Mouse (Mus musculus): ENCODE results near the gene Cacna2d3. TPM values are rescaled to one million over a fixed set of nuclear protein-coding genes. Genes with fewer than 3 reads are reported as not detected.

Gene Cacna2d3
- polyA plus RNA-seq, 1 experiment from 2014 or later, result 0.99 TPM

GRCm38 (mm10) chr14:28892530-28892929 lies 829.1 kb downstream of the Cacna2d3 start:
- no peak for TF ChIP-seq CTCF (IDR thresholded peaks at IDR 0.05; ENCODE audit: low read depth)
- H3K4me2 ChIP-seq (replicated peaks; ENCODE audit: low read depth), result no peak overlapping the region
- no peak overlapping the region for H3K27ac ChIP-seq (ENCODE audit: low read depth, low read length)
- no peak overlapping the region for H3K4me3 ChIP-seq (ENCODE audit: low read depth, low read length)
- ATAC-seq, result peak; percentile 81
- no peaks in the 10 kb centered on the region for H3K36me3 ChIP-seq (ENCODE audit: control insufficient read depth, insufficient read depth)
- no peaks in the 10 kb centered on the region for H3K27me3 ChIP-seq (replicated peaks; ENCODE audit: control insufficient read depth, insufficient read depth, low read length)
- H3K4me1 ChIP-seq (replicated peaks; ENCODE audit: control insufficient read depth, insufficient read depth, low read length), result no peaks in the 10 kb centered on the region
- H3K9me3 ChIP-seq (ENCODE audit: control insufficient read depth), result no peaks in the 10 kb centered on the region
- H3K9ac ChIP-seq (ENCODE audit: low read depth, low read length), result no peak overlapping the region
- 22% methylated on average over 3 of the region's 3 CpGs for WGBS

DNA sequence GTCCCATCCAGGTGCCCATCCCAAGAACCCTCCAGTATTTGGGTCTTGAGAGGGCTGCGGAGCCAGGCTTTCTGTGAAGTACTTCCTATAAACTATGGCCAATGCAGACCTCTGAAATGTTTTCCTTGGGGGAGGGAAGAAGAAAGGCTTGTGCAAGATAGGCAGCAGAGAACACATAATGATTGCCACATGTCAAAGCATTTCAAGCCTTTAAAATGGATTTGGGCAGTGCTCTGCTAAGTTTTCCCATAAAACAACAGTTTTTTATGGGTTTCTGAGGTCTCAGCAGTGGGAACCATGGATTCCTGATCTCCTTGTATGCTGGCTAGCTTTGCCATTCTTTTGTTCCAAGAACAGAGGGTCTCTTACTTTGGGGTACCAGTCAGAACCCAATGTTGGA lies 834.3 kb downstream of the Cacna2d3 start:
- H3K4me2 ChIP-seq (replicated peaks; ENCODE audit: low read depth), result no peak overlapping the region
- WGBS, result 88% methylated on average over 1 of the region's 1 CpGs
- ATAC-seq, result no peak
- no peaks in the 10 kb centered on the region for H3K9me3 ChIP-seq (ENCODE audit: control insufficient read depth)
- no peaks in the 10 kb centered on the region for H3K4me1 ChIP-seq (replicated peaks; ENCODE audit: control insufficient read depth, insufficient read depth, low read length)
- H3K27me3 ChIP-seq (replicated peaks; ENCODE audit: control insufficient read depth, insufficient read depth, low read length), result no peaks in the 10 kb centered on the region
- no peak overlapping the region for H3K9ac ChIP-seq (ENCODE audit: low read depth, low read length)
- TF ChIP-seq CTCF (IDR thresholded peaks at IDR 0.05; ENCODE audit: low read depth), result no peak
- H3K27ac ChIP-seq (ENCODE audit: low read depth, low read length), result no peak overlapping the region
- H3K36me3 ChIP-seq (ENCODE audit: control insufficient read depth, insufficient read depth), result no peaks in the 10 kb centered on the region
- H3K4me3 ChIP-seq (ENCODE audit: low read depth, low read length), result no peak overlapping the region

GRCm38 (mm10) chr14:28886661-28887060 lies 835.0 kb downstream of the Cacna2d3 start:
- no peak overlapping the region for H3K9ac ChIP-seq (ENCODE audit: low read depth, low read length)
- 87% methylated on average over 4 of the region's 4 CpGs for WGBS
- H3K4me1 ChIP-seq (replicated peaks; ENCODE audit: control insufficient read depth, insufficient read depth, low read length), result no peaks in the 10 kb centered on the region
- H3K27me3 ChIP-seq (replicated peaks; ENCODE audit: control insufficient read depth, insufficient read depth, low read length), result no peaks in the 10 kb centered on the region
- no peak for ATAC-seq
- no peak for TF ChIP-seq CTCF (IDR thresholded peaks at IDR 0.05; ENCODE audit: low read depth)
- no peak overlapping the region for H3K27ac ChIP-seq (ENCODE audit: low read depth, low read length)
- no peak overlapping the region for H3K4me3 ChIP-seq (ENCODE audit: low read depth, low read length)
- no peaks in the 10 kb centered on the region for H3K36me3 ChIP-seq (ENCODE audit: control insufficient read depth, insufficient read depth)
- H3K4me2 ChIP-seq (replicated peaks; ENCODE audit: low read depth), result no peak overlapping the region
- no peaks in the 10 kb centered on the region for H3K9me3 ChIP-seq (ENCODE audit: control insufficient read depth)

DNA sequence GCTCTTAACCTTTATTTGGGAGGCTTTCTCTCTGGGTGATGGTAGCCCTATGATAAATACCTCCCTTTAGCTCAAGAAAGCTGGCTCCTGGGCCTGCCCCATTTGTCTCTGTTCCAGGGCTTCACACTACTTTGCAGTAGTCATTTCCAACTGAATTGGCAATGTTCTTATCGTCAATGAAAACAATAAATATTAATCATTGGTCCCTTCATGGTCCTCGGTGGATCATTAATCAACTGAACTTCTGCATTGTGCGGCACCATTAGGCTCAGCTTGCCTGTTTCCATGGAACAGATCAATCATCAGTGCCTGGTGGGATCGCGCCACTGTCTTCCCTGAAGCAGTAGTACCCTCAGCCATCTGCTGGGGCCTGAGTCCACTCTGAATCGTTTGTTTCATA lies 850.7 kb downstream of the Cacna2d3 start:
- H3K4me1 ChIP-seq (replicated peaks; ENCODE audit: control insufficient read depth, insufficient read depth, low read length), result no peaks in the 10 kb centered on the region
- WGBS, result 76% methylated on average over 6 of the region's 6 CpGs
- no peak for ATAC-seq

DNA sequence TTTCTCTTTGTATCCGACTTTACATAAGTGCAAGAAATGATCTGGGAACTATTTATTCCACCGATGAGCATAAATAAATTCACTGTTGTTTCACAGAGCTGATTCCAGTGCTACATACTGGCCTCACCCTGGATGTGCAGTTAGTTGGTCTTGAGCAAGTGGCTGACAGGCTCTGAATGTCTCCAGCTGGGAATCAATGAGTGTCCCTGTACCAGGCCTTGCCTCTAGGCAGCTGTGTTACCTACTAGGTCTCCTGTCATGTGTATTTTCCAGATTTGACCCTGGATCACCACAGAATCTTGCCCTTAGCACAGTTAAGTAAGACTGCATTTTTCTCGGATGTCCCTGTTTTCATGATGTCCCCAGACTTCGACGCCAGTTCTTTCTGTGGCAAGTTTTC lies 851.3 kb downstream of the Cacna2d3 start:
- TF ChIP-seq CTCF (IDR thresholded peaks at IDR 0.05; ENCODE audit: low read depth), result no peak

More for the DNA sequence above, 850.7 kb downstream of the Cacna2d3 start:
- Histone ChIP-seq H3K27ac (ENCODE audit: low read depth, low read length) (no peak overlapping the region), H3K4me2 (replicated peaks; ENCODE audit: low read depth) (no peak overlapping the region), H3K9me3 (ENCODE audit: control insufficient read depth) (no peaks in the 10 kb centered on the region), H3K27me3 (replicated peaks; ENCODE audit: control insufficient read depth, insufficient read depth, low read length) (no peaks in the 10 kb centered on the region), H3K4me3 (ENCODE audit: low read depth, low read length) (no peak overlapping the region), H3K9ac (ENCODE audit: low read depth, low read length) (no peak overlapping the region), H3K36me3 (ENCODE audit: control insufficient read depth, insufficient read depth) (no peaks in the 10 kb centered on the region)
- TF ChIP-seq CTCF (IDR thresholded peaks at IDR 0.05; ENCODE audit: low read depth), result no peak

GRCm38 (mm10) chr14:28864925-28865324 lies 856.7 kb downstream of the Cacna2d3 start:
- WGBS, result 52% methylated on average over 4 of the region's 4 CpGs
- ATAC-seq, result no peak
- no peak for TF ChIP-seq CTCF (IDR thresholded peaks at IDR 0.05; ENCODE audit: low read depth)
- no peak overlapping the region for H3K9ac ChIP-seq (ENCODE audit: low read depth, low read length)
- H3K4me3 ChIP-seq (ENCODE audit: low read depth, low read length), result no peak overlapping the region
- H3K36me3 ChIP-seq (ENCODE audit: control insufficient read depth, insufficient read depth), result no peaks in the 10 kb centered on the region
- H3K27ac ChIP-seq (ENCODE audit: low read depth, low read length), result no peak overlapping the region
- H3K9me3 ChIP-seq (ENCODE audit: control insufficient read depth), result no peaks in the 10 kb centered on the region
- no peaks in the 10 kb centered on the region for H3K4me1 ChIP-seq (replicated peaks; ENCODE audit: control insufficient read depth, insufficient read depth, low read length)
- H3K4me2 ChIP-seq (replicated peaks; ENCODE audit: low read depth), result no peak overlapping the region
- no peaks in the 10 kb centered on the region for H3K27me3 ChIP-seq (replicated peaks; ENCODE audit: control insufficient read depth, insufficient read depth, low read length)

More for the DNA sequence above, 851.3 kb downstream of the Cacna2d3 start:
- H3K4me3 ChIP-seq (ENCODE audit: low read depth, low read length), result no peak overlapping the region
- no peaks in the 10 kb centered on the region for H3K4me1 ChIP-seq (replicated peaks; ENCODE audit: control insufficient read depth, insufficient read depth, low read length)
- 87% methylated on average over 5 of the region's 5 CpGs for whole genome bisulfite sequencing
- H3K27ac ChIP-seq (ENCODE audit: low read depth, low read length), result no peak overlapping the region
- ATAC-seq, result no peak
- H3K4me2 ChIP-seq (replicated peaks; ENCODE audit: low read depth), result no peak overlapping the region
- no peak overlapping the region for H3K9ac ChIP-seq (ENCODE audit: low read depth, low read length)
- no peaks in the 10 kb centered on the region for H3K36me3 ChIP-seq (ENCODE audit: control insufficient read depth, insufficient read depth)
- H3K9me3 ChIP-seq (ENCODE audit: control insufficient read depth), result no peaks in the 10 kb centered on the region
- no peaks in the 10 kb centered on the region for H3K27me3 ChIP-seq (replicated peaks; ENCODE audit: control insufficient read depth, insufficient read depth, low read length)

DNA sequence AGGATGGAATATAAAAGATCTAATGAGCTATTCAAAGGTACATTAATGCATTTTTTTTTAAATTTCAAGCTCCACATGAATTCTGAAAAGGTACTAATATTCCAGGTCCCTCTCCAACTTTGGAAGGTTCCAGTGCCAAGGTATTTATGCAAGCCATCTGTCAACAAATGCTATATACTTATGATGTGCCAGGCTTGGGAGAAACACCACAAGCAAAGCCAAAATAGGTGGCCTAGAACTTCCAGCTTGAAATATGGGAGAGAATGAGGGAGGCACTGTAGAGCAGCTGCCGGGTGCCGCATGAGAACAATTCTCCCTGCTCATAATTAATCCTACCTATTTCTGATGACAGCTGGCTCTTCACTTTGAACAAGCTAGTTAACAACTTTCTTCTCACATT lies 860.5 kb downstream of the Cacna2d3 start:
- ATAC-seq, result no peak
- 94% methylated on average over 2 of the region's 2 CpGs for WGBS
- no peak for TF ChIP-seq CTCF (IDR thresholded peaks at IDR 0.05; ENCODE audit: low read depth)
- Histone ChIP-seq H3K27ac (ENCODE audit: low read depth, low read length) (no peak overlapping the region), H3K4me3 (ENCODE audit: low read depth, low read length) (no peak overlapping the region), H3K9ac (ENCODE audit: low read depth, low read length) (no peak overlapping the region), H3K36me3 (ENCODE audit: control insufficient read depth, insufficient read depth) (no peaks in the 10 kb centered on the region), H3K4me2 (replicated peaks; ENCODE audit: low read depth) (no peak overlapping the region), H3K9me3 (ENCODE audit: control insufficient read depth) (no peaks in the 10 kb centered on the region), H3K4me1 (replicated peaks; ENCODE audit: control insufficient read depth, insufficient read depth, low read length) (no peaks in the 10 kb centered on the region), H3K27me3 (replicated peaks; ENCODE audit: control insufficient read depth, insufficient read depth, low read length) (no peaks in the 10 kb centered on the region)

Other genes with a start within 250 kb of the Cacna2d3 start
- gene Selenok, start 246.4 kb upstream of the Cacna2d3 start, polyA plus RNA-seq (2015; fragmentation: Nextera tagmentation; extraction: Ambion mirVana), result 313 and 318 TPM in 2 replicates